Mouse (Mus musculus) ES-E14 (cell line): ENCODE measurements around the gene Nipa2.

Experiments
- ZC3H11A ChIP-seq: IDR thresholded peaks from 2 replicates; pipeline ENCODE4 v1.6.1; 2012; ENCODE audit warnings: low read depth, mild to moderate bottlenecking, inconsistent platforms, low read length, borderline replicate concordance
- ZNF384 ChIP-seq: IDR thresholded peaks from 2 replicates; pipeline ENCODE4 v1.6.1; 2012; ENCODE audit warnings: low read depth, low read length, inconsistent platforms

- no peak for TF ChIP-seq ZC3H11A
- no peak for TF ChIP-seq ZNF384
Observed at GRCm38 (mm10) chr7:55962004-55962908, at the start of gene Nipa2.
